Comparison of ENCODE assay signal across 15 mouse cellular contexts in the genomic region with DNA sequence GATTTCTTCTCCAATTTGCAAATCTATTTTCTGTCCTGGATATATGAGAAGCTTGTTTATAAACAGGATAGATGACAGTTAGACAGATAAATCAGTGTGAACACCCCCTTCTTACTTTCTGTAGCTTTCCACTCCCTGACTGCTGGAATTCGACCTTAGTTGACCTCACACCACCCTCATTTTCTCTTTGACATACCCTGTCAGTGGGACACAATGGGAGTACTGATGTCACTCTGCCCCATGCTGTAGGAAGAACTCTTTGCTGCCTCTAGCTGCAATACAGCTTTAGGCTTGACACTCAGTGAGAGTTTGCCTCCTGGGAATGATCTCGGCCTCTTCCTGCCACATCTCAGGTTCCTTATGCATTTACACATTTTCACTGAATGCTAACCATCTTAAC.
DNase-seq lines count a peak whose midpoint lies in the region; ATAC-seq and TF ChIP-seq lines count a peak whose summit lies in the region.
"Had no signal": no experiment of that assay in that cellular context is flagged by ENCODE, and none has a peak within 500 bp of the region (broad histone marks: within the 10 kb centered on the region; RNA-seq: fewer than 3 reads in every experiment).

No protein-coding gene starts in this region.

- no peak for TF ChIP-seq POLR2A in brain, embryonic 14.5 days (IDR thresholded peaks at IDR 0.05; ENCODE audit: borderline replicate concordance, extremely low read depth, insufficient read depth, insufficient read length, poor library complexity, severe bottlenecking)

- 19% methylated on average over 2 of the region's 2 CpGs for WGBS in forebrain, embryonic 11.5 days
- WGBS in forebrain, embryonic 10.5 days, result 22% methylated on average over 2 of the region's 2 CpGs
- WGBS in kidney, embryonic 15.5 days, result 37% methylated on average over 2 of the region's 2 CpGs

- no peak overlapping the region for H3K9ac ChIP-seq in forebrain, embryonic 11.5 days (ENCODE audit: low read length)
- H3K9ac ChIP-seq in kidney, embryonic 15.5 days, result no peak overlapping the region
- H3K9ac ChIP-seq: embryonic facial prominence, embryonic 13.5 days; liver, embryonic 14.5 days had no signal

- no peaks in the 10 kb centered on the region for H3K36me3 ChIP-seq in forebrain, embryonic 11.5 days (ENCODE audit: control insufficient read depth, insufficient read depth, low read length)
- no peaks in the 10 kb centered on the region for H3K36me3 ChIP-seq in forebrain, embryonic 10.5 days (replicated peaks)
- no peaks in the 10 kb centered on the region for H3K36me3 ChIP-seq in kidney, embryonic 15.5 days
- H3K36me3 ChIP-seq: embryonic facial prominence, embryonic 13.5 days; limb, embryonic 10.5 days had no signal

- DNase-seq in forebrain, embryonic 11.5 days (ENCODE audit: low spot score), result no peak
- no peak for DNase-seq in forebrain, embryonic 10.5 days (ENCODE audit: extremely low spot score, low spot score)
- no peak for DNase-seq in kidney, postnatal 14 days
- peak; percentile 26 for DNase-seq in brain, embryonic 14.5 days (ENCODE audit: low read depth)
- DNase-seq in mesoderm, embryonic 11.5 days (ENCODE audit: low read depth, low spot score), result peak; percentile 69
- DNase-seq in right cerebral cortex, postnatal 25 days, result no peak
- no peak for DNase-seq in thymus, postnatal 36 days
- DNase-seq: cerebellum, adult 8-10 months; heart, postnatal 36 days; kidney, adult 8-10 months; lung, postnatal 36 days had no signal

- H3K27ac ChIP-seq in forebrain, embryonic 11.5 days (ENCODE audit: low read depth, low read length), result no peak overlapping the region
- H3K27ac ChIP-seq in forebrain, embryonic 10.5 days, result no peak overlapping the region
- no peak overlapping the region for H3K27ac ChIP-seq in kidney, embryonic 15.5 days
- H3K27ac ChIP-seq: embryonic facial prominence, embryonic 13.5 days; limb, embryonic 10.5 days; liver, embryonic 14.5 days had no signal

- no peaks in the 10 kb centered on the region for H3K4me1 ChIP-seq in forebrain, embryonic 11.5 days (replicated peaks; ENCODE audit: control insufficient read depth, insufficient read depth, low read length)
- H3K4me1 ChIP-seq in forebrain, embryonic 10.5 days, result peaks cover 9% of the 10 kb centered on the region
- H3K4me1 ChIP-seq in kidney, embryonic 15.5 days, result no peaks in the 10 kb centered on the region
- H3K4me1 ChIP-seq: limb, embryonic 10.5 days had no signal

- no peak overlapping the region for H3K4me3 ChIP-seq in forebrain, embryonic 11.5 days (ENCODE audit: low read depth, low read length)
- no peak overlapping the region for H3K4me3 ChIP-seq in forebrain, embryonic 10.5 days
- H3K4me3 ChIP-seq in kidney, embryonic 15.5 days (replicated peaks), result no peak overlapping the region
- H3K4me3 ChIP-seq: embryonic facial prominence, embryonic 13.5 days; limb, embryonic 10.5 days had no signal

- no peak for TF ChIP-seq CTCF in brain, embryonic 14.5 days (IDR thresholded peaks at IDR 0.05; ENCODE audit: borderline replicate concordance, extremely low read depth, insufficient read depth, insufficient read length)

- H3K4me2 ChIP-seq in forebrain, embryonic 11.5 days (ENCODE audit: low read depth, low read length, severe bottlenecking), result no peak overlapping the region
- no peak overlapping the region for H3K4me2 ChIP-seq in kidney, embryonic 15.5 days
- H3K4me2 ChIP-seq: embryonic facial prominence, embryonic 13.5 days had no signal

- H3K27me3 ChIP-seq in forebrain, embryonic 11.5 days (ENCODE audit: control insufficient read depth, insufficient read depth, low read length), result no peaks in the 10 kb centered on the region
- no peaks in the 10 kb centered on the region for H3K27me3 ChIP-seq in forebrain, embryonic 10.5 days (ENCODE audit: poor library complexity, severe bottlenecking)
- H3K27me3 ChIP-seq in kidney, embryonic 15.5 days, result no peaks in the 10 kb centered on the region
- H3K27me3 ChIP-seq: embryonic facial prominence, embryonic 13.5 days had no signal

- ATAC-seq in forebrain, embryonic 11.5 days (replicated peaks; ENCODE audit: low FRiP score), result peak; percentile 49; the same call in 1 of the 2 replicates
- peak; percentile 80 for ATAC-seq in kidney, embryonic 15.5 days (replicated peaks; ENCODE audit: low FRiP score)

- H3K9me3 ChIP-seq in forebrain, embryonic 11.5 days (ENCODE audit: control insufficient read depth, low read length), result no peaks in the 10 kb centered on the region
- no peaks in the 10 kb centered on the region for H3K9me3 ChIP-seq in forebrain, embryonic 10.5 days
- no peaks in the 10 kb centered on the region for H3K9me3 ChIP-seq in kidney, embryonic 15.5 days (replicated peaks)
- H3K9me3 ChIP-seq: embryonic facial prominence, embryonic 13.5 days; limb, embryonic 10.5 days had no signal

Comparison
In these comparisons a context has a peak if more than half of its experiments do, and no peak if none do; other contexts are left out.
1. DNase-seq: peak in brain, embryonic 14.5 days (single experiment) and mesoderm, embryonic 11.5 days (single experiment); none in forebrain, embryonic 11.5 days (single experiment), forebrain, embryonic 10.5 days (single experiment), kidney, postnatal 14 days (single experiment), right cerebral cortex, postnatal 25 days (single experiment) and thymus, postnatal 36 days (0 of 2).